Mouse (Mus musculus) cerebral cortex, adult 2 months (tissue): ENCODE results near the gene Snapin.

Experiments used
- WGBS: fragments of 180-500 bp; shearing (Covaris S2); methylation state at CpG from one replicate; pipeline ENCODE4 v1.1.7; 2018; 5-methylcytosine and 5-hydroxymethylcytosine counted together

The Snapin gene

DNA sequence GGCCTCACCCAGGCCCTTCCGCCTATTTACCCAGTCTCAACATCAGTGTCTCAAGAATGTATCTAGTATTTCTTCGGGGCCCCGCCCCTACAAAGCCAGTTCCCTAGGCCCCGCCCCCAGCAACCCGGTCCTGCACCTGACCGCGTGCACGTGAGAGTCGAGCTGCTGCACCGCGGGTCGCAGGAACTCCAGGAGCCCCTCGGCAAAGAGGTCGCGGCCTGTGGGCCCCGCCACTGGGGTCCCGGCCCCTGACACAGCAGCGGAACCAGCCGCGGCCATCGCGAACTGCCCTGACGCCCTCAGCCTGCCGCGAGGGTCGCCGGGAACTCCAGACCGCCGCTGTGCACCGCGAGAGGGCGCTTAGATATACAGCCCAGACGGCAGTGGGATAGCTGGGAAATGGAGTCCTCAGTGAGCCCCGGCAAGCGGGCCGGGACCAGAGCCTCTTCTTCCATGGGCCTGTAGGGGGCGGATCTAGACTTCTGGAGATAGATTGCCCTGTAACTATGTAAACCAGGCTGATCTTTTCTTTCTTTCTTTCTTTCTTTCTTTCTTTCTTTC, at the start of gene Snapin:
Gene Snapin, minus strand, starts transcription at position 338 of the 561 bp plus-strand sequence.
- WGBS = under 1% methylated on average over 37 of the region's 37 CpGs

DNA sequence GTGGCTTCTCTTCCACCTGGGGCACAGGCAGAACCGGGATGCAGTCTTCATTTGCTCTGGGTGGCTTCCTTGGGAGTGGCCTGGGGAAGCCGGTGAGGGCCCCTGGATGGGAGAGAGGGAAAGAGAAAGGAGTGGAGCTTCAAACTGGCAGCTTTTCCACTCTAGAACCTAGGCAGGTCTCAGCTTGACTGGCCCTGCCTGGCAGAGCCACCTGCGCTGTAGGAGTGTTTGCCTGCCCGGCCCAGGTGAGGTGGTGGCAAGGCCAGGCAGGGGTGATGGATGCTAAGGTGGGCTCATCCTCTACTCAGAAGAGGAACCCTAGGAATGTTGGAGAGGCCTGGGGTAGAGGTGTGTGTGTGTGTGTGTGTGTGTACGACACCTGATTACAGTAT, 47.1 kb upstream of the Snapin start:
- 79% methylated on average over 5 of the region's 5 CpGs for WGBS

DNA sequence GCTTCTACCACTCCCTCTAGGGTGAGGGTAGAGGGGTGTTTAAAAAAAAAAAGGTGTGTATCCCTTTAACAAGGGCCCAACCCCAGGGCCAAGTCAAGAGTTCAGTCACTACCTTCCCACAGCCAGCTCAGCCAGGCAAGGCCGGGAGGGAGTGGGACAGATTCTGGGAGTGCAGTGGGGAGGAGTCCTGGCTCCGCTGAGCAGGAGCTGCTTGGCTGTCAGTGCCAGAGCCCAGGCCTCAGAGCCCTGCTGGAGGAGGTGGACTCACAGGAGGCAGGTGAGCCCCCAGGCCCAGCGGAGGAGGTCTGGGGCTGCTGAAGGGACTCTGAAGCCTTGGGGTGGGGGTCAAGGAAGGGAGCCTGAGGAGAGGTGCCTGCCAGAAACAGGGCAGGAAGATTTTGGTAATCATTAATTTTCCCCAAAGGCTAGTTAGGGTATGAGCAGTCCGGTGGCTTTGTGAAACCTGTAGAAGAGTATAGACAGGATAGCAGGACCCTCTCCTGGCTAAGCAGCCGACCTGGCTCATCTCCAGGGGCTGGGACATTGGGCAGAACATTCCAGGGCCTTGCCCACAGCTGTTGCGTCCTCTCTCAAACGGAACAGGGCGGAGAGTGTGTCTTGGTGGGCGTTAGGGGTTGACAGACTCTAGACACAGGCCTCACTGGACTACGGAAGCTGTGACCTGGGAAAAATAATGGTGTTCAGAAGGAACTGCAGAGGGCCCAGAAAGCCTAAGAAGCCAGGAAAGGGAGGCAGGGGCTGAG, 46.5 kb upstream of the Snapin start, which contains the start of gene S100a16:
Gene S100a16, plus strand, starts transcription at position 114 of the 764 bp plus-strand sequence.
- whole genome bisulfite sequencing = 66% methylated on average over 10 of the region's 10 CpGs

DNA sequence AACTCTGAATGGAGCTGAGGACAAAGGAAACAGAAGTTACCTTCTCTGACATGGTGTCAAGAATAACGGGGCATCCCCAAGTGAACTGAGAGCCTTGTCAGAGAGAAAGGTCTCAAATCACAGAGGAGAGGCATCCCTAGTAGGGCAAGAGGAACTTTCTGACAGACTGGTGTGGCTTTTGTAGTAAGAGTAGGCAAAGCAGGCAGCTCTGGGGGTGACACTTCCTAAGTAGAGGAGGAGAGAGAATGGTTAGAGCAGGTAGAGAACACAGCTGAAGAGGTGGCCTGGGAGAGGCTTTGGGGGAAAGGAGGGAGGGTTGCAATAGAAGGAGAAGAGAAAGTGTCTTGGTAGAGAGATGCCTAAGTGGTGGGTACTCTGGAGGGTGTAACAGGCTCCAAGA, 44.6 kb upstream of the Snapin start:
- 74% methylated on average over 1 of the region's 1 CpGs for WGBS

DNA sequence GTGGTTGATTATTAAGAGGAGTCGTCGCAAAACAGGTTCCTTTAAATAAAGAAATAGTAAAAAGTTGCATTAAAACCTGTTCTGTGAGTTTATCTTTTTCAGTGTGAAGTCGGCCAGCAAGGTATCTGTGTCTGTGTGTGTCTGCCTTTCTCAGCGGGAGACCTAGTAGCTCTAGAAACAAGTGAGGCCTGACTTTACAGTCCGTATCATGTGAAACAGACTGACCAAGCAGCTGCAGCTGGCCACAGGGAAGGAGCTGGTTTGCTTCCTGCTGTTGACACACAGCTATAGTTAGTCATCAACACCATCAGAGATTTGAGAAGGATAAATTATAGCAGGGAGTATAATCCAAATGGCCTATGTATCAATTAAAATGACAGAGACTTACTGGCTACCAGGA, 40.9 kb upstream of the Snapin start:
- WGBS = 87% methylated on average over 5 of the region's 5 CpGs

DNA sequence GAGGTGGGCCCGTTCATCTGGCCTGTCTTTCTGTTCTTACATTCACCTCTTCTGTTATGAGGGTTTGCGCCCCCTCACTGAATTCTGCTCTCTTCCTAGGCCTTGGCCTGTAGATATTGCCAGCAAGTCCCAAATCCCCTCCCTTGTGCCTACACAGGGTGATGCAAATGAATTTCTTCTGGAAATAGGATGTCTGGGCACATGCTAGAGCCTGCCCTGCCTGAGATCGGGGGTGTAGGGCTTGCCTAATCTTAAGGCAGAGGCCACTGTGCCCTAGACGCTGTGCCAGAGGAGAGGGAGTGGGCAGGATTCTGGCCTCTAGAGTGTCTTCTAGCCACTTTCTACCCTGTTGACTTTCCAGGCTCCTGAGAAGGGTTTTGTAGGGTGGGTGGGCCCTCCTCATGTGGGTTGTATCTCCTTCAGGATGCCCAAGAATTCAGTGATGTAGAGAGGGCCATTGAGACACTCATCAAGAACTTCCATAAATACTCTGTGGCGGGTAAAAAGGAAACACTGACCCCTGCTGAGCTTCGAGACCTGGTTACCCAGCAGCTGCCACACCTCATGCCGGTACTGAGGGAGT, 36.5 kb upstream of the Snapin start:
- 90% methylated on average over 7 of the region's 7 CpGs for WGBS

DNA sequence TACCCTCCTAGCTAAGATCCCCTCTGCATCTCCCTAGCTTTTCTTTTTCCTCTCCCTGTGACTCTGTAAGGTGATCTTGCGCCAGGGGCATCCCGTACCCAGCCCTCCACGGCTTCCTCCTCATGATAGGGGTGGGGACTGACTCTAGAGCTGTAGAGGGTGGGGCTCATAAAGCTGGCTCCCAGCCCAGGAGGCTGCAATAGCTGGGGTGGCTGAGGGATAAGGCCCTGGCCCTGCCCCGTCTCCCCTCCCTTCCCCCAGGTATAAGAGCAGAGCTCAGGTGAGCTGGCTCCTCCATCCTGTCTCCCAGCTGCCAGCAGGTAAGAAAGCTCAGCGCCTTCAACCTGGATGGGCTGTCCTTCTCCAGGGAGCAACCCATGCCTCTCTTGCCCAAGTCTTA, 35.7 kb upstream of the Snapin start, which contains the start of gene S100a14:
Gene S100a14, plus strand, starts transcription at position 277 of the 400 bp plus-strand sequence.
- WGBS = 76% methylated on average over 5 of the region's 5 CpGs

DNA sequence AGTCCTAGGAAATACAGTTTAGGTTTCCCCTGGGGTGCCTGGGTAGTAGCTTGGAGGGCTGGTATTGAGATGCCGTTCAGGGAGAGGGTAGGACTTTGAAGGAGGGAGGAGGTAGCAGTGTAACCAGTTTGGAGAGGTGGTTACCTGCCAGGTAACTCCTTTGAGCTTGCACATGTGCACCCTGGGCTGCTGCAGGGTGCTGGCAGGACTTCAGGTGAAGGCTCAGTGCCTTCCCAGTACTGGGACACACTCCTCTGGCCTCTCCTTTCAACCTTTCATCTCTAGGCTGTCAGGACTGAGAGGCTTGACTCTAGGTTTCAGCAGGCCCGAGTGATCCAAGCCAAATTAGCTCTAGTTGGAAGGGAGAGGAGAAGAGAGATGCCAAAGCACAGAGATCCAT, 35.2 kb upstream of the Snapin start:
- 72% methylated on average over 2 of the region's 2 CpGs for WGBS

DNA sequence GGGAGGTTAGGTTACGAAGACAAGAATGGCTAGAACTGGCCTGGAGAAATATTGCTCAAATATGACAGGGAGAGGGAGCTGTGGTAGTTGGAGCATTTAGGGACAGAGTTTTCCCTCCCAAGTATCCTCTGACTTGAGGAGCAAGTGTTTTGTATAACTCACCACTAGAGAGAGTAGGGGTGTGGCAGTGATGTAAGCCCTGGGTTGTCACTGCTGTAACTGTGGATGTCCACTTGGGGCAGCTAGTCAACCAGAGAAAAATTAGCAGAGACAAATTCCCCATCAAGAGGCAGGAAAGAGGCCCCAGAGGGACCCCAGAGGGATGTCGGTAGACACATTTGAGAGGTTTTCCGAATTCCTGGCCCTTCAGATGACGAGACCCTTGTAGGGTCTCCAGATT, 34.6 kb upstream of the Snapin start:
- WGBS = 70% methylated on average over 4 of the region's 4 CpGs

DNA sequence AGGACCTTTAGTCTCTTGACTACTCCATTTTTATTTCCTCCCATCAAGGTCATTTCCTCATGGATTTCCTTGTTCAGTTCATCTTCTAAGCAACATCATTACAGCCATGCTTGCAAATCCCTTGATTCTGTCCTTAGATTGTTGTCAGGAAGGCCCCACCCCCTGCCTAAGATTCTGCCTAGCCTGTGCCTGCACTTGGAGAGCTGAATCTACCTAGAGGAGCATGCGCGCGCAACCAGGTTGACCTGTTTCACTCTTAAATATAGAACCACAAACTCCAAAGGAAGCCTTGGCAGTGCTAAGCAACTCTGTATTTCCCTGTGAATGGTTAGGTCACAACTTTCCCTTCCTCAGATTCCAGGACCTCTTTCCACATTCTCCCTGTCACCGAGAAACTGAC, 26.9 kb upstream of the Snapin start:
- WGBS = 82% methylated on average over 4 of the region's 4 CpGs

DNA sequence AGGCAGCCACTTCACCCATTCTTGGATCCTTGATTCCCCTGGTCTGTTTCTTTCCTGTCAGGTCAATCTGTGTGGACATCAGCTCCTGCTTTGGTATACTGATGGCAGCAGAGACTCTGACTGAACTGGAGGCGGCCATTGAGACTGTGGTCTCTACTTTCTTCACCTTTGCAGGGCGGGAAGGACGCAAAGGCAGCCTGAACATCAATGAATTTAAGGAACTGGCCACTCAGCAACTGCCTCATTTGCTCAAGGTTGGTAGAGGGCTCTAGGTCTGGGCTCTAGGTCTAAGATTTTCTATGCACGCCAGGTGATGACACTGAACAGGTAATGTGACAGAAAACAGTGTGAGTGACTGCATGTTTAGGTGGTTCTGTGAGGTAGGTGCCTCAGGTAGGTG, 25.0 kb upstream of the Snapin start:
- 95% methylated on average over 4 of the region's 4 CpGs for WGBS

DNA sequence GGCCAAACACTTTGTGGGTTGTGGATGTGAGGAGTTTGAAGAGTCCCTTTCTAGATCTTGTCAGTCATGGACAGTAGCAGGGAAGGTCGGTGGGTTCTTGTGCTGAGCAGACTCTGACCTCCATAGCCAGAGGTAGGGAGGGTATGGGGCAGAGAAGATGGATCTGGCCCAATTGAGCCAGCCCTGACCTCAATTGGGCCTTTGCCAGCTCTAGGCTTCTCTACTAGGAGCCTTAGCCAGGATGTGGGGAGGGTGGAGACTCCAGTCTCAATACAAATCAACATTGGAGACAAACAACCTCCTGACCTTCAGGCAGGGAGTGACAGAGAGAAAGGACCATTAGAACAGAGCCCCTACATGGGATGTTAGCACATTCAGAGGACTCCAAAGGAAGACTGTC, 24.4 kb upstream of the Snapin start:
- 32% methylated on average over 1 of the region's 1 CpGs for WGBS

DNA sequence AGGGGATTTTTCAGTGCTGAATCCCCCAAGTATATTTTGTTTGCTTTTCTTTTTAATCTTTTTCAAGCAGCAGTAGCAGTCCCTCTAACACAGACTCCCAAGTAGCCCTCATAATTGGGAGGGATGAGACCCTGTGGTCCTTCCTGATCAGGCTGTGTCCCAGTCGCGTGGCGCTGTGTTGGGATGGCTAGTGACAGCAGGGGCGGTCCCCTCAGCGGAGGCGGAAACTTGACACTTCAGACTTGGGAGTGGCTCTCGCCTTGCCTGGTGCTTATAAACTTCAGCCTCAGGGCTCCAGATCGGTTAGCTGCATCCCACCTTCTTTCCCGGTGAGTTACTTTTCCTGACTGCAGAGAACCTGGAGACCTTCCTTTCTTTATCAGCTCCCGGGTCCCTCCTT, 23.9 kb upstream of the Snapin start:
- WGBS = 1% methylated on average over 10 of the region's 10 CpGs

DNA sequence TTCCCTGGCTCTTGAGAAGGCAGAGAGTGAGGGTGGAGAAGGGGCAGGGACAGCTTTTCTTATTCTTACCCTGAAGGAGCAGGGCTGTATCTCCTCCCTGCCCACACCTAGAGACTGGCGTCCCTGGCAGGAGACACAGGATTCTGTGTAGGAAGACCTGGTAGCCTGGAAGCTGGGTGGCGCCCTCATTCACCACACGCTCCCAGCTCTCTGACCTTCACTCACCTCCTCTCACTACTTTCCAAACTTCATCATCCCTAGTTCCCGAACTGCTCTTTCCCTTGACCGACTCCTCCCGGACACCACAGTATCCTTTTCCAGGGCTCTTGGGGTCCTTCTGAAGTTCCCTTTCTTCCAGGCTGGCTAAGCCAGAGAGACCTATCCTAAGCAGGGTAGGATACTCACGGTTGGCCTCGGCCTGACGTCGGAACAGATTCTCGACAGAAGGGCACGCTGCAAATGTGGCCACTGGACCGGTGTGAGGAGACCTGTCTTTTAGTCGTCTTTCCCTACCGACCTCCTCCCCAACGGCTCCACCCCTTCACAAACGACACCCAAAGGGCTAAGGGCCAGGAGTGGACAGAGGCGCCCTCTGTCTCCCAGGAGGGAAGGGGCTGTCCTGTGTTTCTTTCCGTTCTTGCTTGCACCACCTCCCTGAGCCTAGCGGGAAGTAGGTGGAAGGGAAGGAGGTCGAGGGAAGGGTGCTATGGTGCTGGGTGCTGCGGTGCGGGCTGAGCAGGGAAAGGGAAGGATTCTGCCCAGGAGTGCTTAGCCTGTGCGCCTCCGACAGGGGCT, 23.2 kb upstream of the Snapin start, which contains the start of the genes S100a1 and S100a13:
Gene S100a1, minus strand, starts transcription at position 597 of the 795 bp plus-strand sequence.
Gene S100a13, plus strand, starts transcription at position 640 of the 795 bp plus-strand sequence.
- 9% methylated on average over 25 of the region's 25 CpGs for WGBS

DNA sequence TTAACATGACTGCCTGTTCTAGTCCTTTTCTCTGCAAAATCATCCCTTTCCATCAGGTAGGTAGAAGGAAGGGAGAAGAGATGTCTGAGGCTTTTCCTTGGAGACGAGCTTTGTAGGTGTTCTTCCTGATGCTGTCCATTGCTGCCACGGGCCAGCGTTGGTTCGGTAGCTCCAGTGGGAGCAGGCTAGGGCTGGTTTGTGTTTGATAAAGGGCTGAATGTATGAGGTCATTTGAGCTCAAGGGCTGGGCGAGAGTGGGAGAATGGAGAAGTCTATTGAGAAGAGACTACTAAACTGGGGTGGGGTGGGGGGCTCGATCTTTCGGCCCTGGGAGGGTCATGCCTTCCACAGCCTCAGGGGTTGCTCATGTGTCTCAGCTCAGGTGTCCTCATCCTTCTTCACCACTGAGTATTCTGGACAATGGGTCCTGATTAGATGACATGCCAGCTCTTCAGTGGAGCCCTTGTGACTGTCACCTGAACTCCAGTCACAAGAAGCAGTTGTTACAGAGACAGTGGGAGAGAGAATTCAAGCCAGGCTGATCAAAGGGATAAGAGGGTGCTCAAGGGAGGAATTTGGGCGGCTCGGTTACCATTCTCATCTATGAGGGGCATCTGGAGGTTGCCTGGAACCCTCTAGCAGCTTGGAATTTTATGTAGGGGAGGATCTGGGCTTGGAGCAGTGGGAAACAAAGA, 22.3 kb upstream of the Snapin start:
- 82% methylated on average over 9 of the region's 9 CpGs for WGBS

DNA sequence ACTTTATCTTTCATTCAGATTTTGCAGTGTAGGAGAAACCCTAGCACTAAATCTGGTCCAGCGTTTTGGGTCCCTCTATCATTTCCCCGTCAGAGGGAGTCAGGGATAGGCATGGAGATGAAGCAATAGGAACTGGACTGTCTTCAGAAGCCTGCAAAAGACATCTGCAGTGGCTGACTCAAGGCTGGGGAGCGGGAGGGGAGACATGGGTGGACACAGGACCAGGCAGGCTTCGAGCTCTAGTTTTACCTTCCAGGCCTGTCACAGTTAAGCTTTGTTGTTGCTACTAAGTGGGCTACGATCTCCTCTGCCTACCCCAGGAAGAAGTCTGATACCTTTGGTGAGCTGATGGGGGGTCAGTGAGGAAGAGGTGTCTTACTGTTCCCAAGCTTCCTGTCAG, 21.4 kb upstream of the Snapin start:
- WGBS = 79% methylated on average over 5 of the region's 5 CpGs

DNA sequence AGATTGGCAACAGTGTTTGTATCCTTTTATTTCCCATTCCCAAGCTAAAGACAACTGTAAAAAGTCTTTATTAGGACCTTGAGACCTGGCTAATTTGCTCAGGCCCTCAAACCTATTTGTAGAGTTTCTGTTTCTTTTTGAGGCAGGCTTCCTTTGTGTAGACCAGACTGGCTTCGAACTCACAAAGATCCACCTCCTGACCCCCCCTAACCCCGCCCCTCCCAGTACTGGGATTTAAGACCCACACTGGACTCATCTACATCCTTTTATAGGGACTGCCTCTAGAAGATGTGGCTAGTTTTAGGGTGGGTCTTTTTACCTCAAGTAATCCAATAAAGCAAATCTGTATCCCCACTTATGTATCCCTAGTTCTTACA, 18.9 kb upstream of the Snapin start:
- 13% methylated on average over 2 of the region's 2 CpGs for WGBS

DNA sequence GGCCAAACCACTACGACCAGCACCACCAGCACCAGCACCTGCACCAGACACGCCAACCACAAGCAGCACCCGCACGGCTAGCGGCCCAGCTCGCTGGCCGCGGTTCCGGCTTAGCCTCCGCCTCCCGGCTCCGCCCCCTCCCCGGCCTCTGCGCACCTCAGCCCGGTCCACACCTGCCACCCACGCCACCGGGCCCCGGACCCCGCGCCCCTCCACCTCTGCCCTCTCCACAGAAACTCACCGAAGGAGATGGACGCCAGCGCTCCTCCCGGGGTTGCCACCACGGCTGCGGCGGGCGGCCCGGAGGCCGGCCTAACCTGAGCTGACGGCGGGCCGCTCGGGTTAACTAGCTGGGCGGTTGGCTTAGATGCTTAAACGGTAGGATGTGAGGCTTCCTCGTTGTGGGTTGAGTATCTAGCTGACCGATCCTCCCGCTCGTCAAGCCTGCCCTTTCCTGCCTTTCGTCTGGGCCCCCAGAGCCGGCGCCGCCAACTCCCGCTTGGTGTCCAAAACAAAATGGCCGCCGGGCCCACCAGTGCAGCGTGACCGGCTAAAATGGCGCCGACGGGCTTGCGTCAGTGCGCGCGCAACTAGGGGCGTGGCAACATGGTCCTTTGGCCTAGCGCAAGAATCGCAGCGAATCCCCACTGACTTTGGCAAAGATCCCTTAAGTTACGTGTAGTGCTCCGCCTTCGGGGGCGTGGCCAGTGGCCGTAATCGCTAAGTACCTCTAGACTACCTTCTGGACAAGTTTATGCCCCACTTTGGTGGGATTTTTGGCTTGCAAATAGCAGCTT, 18.3 kb upstream of the Snapin start, which contains the start of gene Chtop:
Gene Chtop, minus strand, starts transcription at position 549 of the 797 bp plus-strand sequence.
- WGBS = under 1% methylated on average over 66 of the region's 66 CpGs

DNA sequence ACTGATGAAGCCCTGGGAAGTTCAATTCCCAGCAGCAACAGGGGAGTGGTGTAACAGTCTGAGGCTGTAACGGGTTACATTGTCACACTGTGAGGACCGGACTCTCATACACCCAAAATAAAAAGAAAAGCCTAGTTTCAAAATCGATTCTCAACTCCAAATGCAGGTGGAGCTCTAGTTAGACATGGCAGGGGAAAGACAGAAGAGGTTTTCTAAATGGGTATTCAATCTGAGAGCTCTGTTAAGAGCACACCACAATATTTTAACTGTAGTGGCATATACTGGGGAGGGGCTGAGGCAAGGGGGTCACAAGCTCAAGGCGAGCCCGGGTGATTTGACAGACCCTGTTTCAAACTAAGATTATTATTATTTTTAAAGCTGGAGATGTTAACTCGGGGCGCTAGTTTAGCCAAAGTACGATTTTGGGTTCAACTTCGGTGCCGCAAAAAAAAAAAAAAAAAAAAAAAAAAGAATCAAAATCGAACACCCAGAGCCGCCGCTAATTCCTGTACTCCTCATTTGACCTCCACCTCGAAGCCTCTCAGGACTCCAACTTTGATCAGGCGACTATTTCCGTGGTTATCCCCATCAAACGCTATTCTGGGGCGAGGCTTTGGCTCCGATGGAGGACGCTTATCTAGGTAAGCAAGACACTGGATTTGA, 17.6 kb upstream of the Snapin start:
- WGBS = under 1% methylated on average over 20 of the region's 20 CpGs

DNA sequence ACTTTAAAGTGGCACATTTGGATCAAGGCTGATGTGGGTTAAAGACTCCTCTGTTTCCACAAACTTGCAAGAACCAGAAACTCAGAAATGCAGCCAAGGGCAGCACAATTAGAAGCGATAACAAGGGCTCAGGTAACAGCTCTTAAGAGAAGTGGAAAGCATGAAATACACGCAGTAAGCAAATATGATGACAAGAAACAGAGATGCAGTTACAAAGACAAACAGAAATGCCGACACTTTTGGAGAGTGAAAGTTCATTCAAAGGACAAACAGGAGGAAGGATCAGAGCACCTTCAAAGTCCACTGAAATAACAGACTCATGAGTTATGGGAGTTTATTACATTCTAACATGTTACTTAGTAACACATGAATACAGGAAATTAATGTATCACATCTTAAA, 15.5 kb upstream of the Snapin start:
- 71% methylated on average over 3 of the region's 3 CpGs for WGBS
